Mouse (Mus musculus) myocyte (in vitro differentiated cells): ENCODE results near the gene Zfr2. TPM values are rescaled to one million over a fixed set of nuclear protein-coding genes. Genes with fewer than 3 reads are reported as not detected.

Source experiments
- H3K27me3 ChIP-seq: one replicate; pipeline ENCODE4 v1.6.1; 2011; ENCODE audit not compliant: control insufficient read depth, insufficient read depth, insufficient read length
- H3K36me3 ChIP-seq: one replicate; pipeline ENCODE4 v1.6.1; 2011; ENCODE audit not compliant: control insufficient read depth, insufficient read depth
- H3K4me2 ChIP-seq: one replicate; pipeline ENCODE4 v1.6.1; 2011; ENCODE audit warnings: low read depth, control low read depth
- H3K4me3 ChIP-seq: one replicate; pipeline ENCODE4 v1.5.1; 2011; ENCODE audit warnings: mild to moderate bottlenecking, control low read depth, moderate library complexity
- H3K79me2 ChIP-seq: one replicate; pipeline ENCODE4 v1.6.1; 2011; ENCODE audit not compliant: control insufficient read depth, insufficient read depth
- H3ac ChIP-seq: one replicate; pipeline ENCODE4 v1.6.1; 2011; ENCODE audit not compliant: control insufficient read depth, insufficient read length
- CEBPB ChIP-seq: IDR thresholded peaks from 2 replicates; pipeline ENCODE4 v1.6.1; 2011; ENCODE audit warnings: mild to moderate bottlenecking, moderate library complexity; ENCODE audit not compliant: poor library complexity, insufficient read depth, severe bottlenecking
- E2F4 ChIP-seq: IDR thresholded peaks from one replicate; pipeline ENCODE4 v1.6.1; 2011; ENCODE audit warnings: mild to moderate bottlenecking, control low read depth, moderate library complexity; ENCODE audit not compliant: insufficient read depth
- MAX ChIP-seq: IDR thresholded peaks from one replicate; pipeline ENCODE4 v1.6.1; 2011; ENCODE audit warnings: low read depth, mild to moderate bottlenecking, control low read depth
- MYOD1 ChIP-seq, 3 experiments: IDR thresholded peaks; one replicate each; pipeline ENCODE4 v1.6.1; 2011; ENCODE audit warnings: control low read depth in 2 of 3, low read depth in 2 of 3, mild to moderate bottlenecking in 2 of 3, moderate library complexity in 1 of 3; ENCODE audit not compliant: insufficient read length in 2 of 3, control insufficient read depth in 1 of 3
- MYOG ChIP-seq, 3 experiments: IDR thresholded peaks; one replicate each; pipeline ENCODE4 v1.6.1; 2011; ENCODE audit warnings: control low read depth in 2 of 3, low read depth in 2 of 3, mild to moderate bottlenecking in 2 of 3; ENCODE audit not compliant: insufficient read length in 2 of 3, control insufficient read depth in 1 of 3, insufficient read depth in 1 of 3
- POLR2A ChIP-seq: IDR thresholded peaks from one replicate; pipeline ENCODE4 v1.6.1; 2011; ENCODE audit warnings: low read depth, mild to moderate bottlenecking, control low read depth, moderate library complexity; ENCODE audit not compliant: insufficient read length
- POLR2AphosphoS2 ChIP-seq: IDR thresholded peaks from one replicate; pipeline ENCODE4 v1.6.1; 2011; ENCODE audit warnings: low read depth, control low read depth; ENCODE audit not compliant: insufficient read length
- REST ChIP-seq: IDR thresholded peaks from one replicate; pipeline ENCODE4 v1.6.1; 2011; ENCODE audit warnings: mild to moderate bottlenecking, control low read depth, moderate library complexity; ENCODE audit not compliant: insufficient read depth, insufficient read length
- SRF ChIP-seq: IDR thresholded peaks from one replicate; pipeline ENCODE4 v1.6.1; 2011; ENCODE audit warnings: low read depth; ENCODE audit not compliant: control insufficient read depth, insufficient read length
- TCF12 ChIP-seq: IDR thresholded peaks from one replicate; pipeline ENCODE4 v1.6.1; 2011; ENCODE audit warnings: mild to moderate bottlenecking, control low read depth; ENCODE audit not compliant: poor library complexity, insufficient read depth, severe bottlenecking
- TCF3 ChIP-seq: IDR thresholded peaks from one replicate; pipeline ENCODE4 v1.6.1; 2011; ENCODE audit warnings: low read depth, control low read depth; ENCODE audit not compliant: insufficient read length
- USF1 ChIP-seq: IDR thresholded peaks from one replicate; pipeline ENCODE4 v1.6.1; 2011; ENCODE audit warnings: low read depth, mild to moderate bottlenecking, control low read depth, moderate library complexity
- polyA plus RNA-seq: library from polyadenylated mRNA; unstranded; fragments of >200 nt; fragmentation: generic; extraction: Trizol; gene quantifications from one replicate; pipeline ENCODE4 v1.2.1, GENCODE M21; 2012; ENCODE audit warnings: missing spikeins

Zfr2 gene
- polyA plus RNA-seq, 1 experiment = 2.3 TPM

DNA sequence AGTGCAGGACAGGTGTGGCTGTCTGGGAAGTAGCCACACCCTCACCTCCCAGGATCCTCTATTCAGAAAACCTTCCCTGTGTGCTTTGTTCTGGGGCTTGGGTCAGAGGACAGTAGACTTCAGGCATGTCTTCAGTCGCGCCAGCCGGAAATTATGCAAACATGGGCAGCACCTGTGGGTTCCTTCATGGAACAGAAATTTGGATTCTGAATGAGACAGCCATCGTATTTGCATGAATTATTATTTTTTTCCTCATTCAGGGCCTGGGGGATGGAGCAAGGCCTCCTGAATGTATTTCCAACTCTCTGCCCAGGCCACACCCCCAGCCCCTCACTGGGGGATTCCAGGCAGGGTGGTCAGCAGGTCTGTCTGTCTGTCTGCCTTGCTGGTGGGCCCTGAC is 28.1 kb downstream of the Zfr2 start:
- no peak overlapping the region for H3K4me3 ChIP-seq
- no peak overlapping the region for H3K4me2 ChIP-seq
- H3K36me3 ChIP-seq = no peaks in the 10 kb centered on the region
- peaks cover 16% of the 10 kb centered on the region for H3K79me2 ChIP-seq
- peaks cover 19% of the 10 kb centered on the region for H3K27me3 ChIP-seq
- no peak overlapping the region for H3ac ChIP-seq
- TF ChIP-seq USF1 (no peak), E2F4 (no peak), MAX (no peak), TCF12 (no peak), SRF (no peak), REST (no peak), TCF3 (no peak), POLR2A (no peak), CEBPB (no peak), MYOD1 (IDR thresholded peaks at IDR 0.05; ENCODE audit: control insufficient read depth in 1 of 3, insufficient read length in 2 of 3, low read depth in 2 of 3) (no peak), POLR2AphosphoS2 (no peak), MYOG (IDR thresholded peaks at IDR 0.05; ENCODE audit: control insufficient read depth in 1 of 3, insufficient read depth in 1 of 3, insufficient read length in 2 of 3, low read depth in 2 of 3) (no peak)

DNA sequence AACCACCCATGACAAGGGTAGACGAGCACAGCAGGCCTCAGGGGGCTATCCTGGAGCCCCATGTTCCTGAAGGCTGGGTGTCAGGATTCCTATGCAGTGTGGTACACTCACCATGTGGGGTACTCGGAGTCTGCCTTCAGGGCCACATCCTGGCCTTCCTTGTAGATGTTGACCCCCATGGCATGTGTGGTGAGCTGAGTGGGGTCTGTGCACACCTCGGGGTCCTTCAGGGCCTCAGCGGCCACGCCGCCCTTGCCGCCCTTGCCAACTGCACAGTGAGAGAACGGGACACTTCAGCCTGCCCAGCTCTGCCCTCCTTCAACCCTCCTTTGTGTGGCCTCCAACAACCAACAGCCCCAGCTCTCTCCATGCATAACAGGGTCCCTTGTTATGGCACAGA is 32.6 kb downstream of the Zfr2 start:
- Histone ChIP-seq H3K4me2 (peak overlapping the region; percentile 75), H3K4me3 (peak overlapping the region; percentile 86), H3ac (no peak overlapping the region), H3K27me3 (no peaks in the 10 kb centered on the region), H3K36me3 (no peaks in the 10 kb centered on the region), H3K79me2 (peaks cover 34% of the 10 kb centered on the region)
- TF ChIP-seq TCF3 (no peak), MYOD1 (IDR thresholded peaks at IDR 0.05; ENCODE audit: control insufficient read depth in 1 of 3, insufficient read length in 2 of 3, low read depth in 2 of 3) (no peak), TCF12 (no peak), POLR2A (no peak), MYOG (IDR thresholded peaks at IDR 0.05; ENCODE audit: control insufficient read depth in 1 of 3, insufficient read depth in 1 of 3, insufficient read length in 2 of 3, low read depth in 2 of 3) (no peak), REST (no peak), USF1 (no peak), MAX (no peak)

DNA sequence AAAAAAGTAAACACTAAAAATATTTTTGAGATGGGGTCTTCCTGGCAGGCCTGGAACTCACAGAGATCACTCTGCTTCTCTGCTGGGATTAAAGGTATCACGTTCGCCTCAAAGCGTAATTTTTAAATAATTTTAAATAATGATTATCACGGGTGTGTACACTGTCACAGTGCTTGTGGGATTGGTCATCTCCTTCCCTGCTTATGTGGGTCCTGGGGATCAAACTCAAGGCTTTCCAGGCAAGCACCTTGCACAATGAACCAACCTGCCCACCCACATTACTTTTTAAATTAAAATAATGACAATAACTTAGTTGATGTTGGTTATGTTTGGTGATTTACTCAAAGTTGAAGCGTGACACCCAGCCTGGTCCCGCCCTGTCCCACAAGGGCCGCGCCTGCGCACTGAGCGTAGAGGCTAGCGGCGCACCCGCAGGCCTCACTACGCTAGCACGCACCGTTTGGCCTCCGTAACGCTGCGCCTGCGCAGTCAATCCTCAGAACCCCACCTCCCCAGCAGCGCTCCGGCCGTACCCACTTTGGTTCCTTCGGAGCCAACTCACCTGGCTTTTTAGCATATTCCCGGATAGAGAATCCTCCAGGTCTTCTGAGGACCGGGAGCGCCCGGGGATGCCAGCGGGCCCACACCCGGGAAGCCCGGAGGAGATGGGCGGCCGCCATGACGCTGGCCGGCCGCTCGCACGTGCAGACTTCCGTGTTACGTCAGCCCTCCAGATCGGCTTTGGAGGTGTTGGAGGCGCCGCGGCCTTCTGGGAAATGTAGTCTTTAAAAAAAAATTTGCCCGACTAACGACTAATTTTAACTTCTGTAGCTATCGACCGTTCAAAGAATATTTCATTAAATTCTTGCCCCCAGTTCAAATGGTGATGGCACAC is 33.5 kb downstream of the Zfr2 start, which contains the start of the genes Mrpl54 and Apba3:
Gene Mrpl54, minus strand, starts transcription at position 724 of the 895 bp plus-strand sequence.
Gene Apba3, plus strand, starts transcription at position 750 of the 895 bp plus-strand sequence.
- peaks cover 34% of the 10 kb centered on the region for H3K79me2 ChIP-seq
- H3ac ChIP-seq = peak within 1 kb of the TSS; percentile 26
- H3K27me3 ChIP-seq = no peaks in the 10 kb centered on the region
- no peaks in the 10 kb centered on the region for H3K36me3 ChIP-seq
- peak within 1 kb of the TSS; percentile 75 for H3K4me2 ChIP-seq
- TF ChIP-seq POLR2AphosphoS2 (peak; percentile 86), MYOG (IDR thresholded peaks at IDR 0.05; ENCODE audit: control insufficient read depth in 1 of 3, insufficient read depth in 1 of 3, insufficient read length in 2 of 3, low read depth in 2 of 3) (no peak), POLR2A (peak; percentile 90), REST (no peak), SRF (no peak), MYOD1 (IDR thresholded peaks at IDR 0.05; ENCODE audit: control insufficient read depth in 1 of 3, insufficient read length in 2 of 3, low read depth in 2 of 3) (peak in 1 of 3 experiments; percentile 2), TCF12 (no peak), USF1 (peak; percentile 25), MAX (peak; percentile 29), TCF3 (no peak), E2F4 (no peak), CEBPB (peak; percentile 49; the same call in 1 of the 2 replicates)
- H3K4me3 ChIP-seq = peak within 1 kb of the TSS; percentile 86

DNA sequence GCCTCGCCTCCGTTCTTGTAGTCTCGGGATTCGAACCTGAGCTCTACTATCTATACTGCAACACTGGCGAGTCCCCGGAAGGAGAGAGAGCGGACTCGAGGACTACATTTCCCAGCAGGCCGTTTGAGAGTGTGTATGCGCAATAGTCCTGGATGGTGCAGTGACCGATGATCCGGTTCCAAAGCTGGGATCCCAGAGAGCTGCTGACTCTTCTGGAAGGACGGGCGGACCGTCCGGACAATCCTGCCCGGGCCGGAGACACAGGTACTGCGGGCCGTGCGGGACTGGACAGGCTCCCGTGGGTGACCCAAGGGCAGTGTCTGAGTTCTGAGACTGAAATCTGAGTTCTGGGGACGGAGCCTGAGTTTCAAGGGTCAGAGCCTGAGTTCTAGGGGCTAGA is 35.1 kb downstream of the Zfr2 start:
- Histone ChIP-seq H3K4me3 (peak overlapping the region; percentile 86), H3K27me3 (no peaks in the 10 kb centered on the region), H3K79me2 (peaks cover 34% of the 10 kb centered on the region), H3K4me2 (peak overlapping the region; percentile 86), H3K36me3 (no peaks in the 10 kb centered on the region), H3ac (peak overlapping the region; percentile 26)
- peak; percentile 83 for TF ChIP-seq CEBPB
- no peak for TF ChIP-seq TCF12
- peak; percentile 90 for TF ChIP-seq POLR2A
- TF ChIP-seq POLR2AphosphoS2 = peak; percentile 93

DNA sequence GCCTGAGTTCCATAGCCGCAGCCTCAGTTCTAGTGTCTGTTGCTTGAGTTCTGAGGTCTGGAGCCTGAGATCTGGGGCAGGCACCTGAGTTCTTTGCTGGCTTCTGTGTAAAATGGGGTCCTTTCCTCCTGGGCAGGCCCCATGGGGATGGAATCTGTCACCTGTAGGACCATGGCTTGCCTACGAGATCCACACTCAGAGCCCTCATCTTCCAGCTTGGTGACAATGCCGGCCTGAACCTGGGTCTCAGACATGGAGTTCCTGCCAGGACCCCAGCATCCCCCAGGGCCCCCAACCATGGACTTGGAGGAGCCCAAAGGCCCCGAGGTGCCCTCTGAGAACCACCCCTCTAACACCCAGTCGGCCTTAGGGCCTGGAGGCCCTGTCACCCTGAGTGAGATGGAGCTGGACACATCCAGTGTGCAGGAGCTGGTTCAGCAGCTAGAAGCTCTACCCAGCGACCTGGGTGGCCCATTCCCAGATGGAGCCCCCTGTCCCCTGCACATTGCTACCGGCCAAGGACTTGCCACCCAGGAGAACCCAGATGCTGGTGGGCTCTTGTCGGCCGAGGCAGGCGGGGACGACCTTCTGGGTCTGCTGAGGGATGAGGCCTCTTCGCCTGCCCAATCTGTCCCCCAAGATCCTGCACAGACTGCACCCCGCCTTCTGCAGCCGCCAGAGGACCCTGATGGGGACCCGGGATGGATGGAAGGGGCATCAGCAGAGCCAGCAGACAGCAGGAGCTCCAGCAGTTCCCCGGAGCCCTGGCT is 35.9 kb downstream of the Zfr2 start:
- Histone ChIP-seq H3K36me3 (no peaks in the 10 kb centered on the region), H3K79me2 (peaks cover 34% of the 10 kb centered on the region), H3ac (peak overlapping the region; percentile 26), H3K4me2 (peak overlapping the region; percentile 86), H3K4me3 (peak overlapping the region; percentile 86), H3K27me3 (no peaks in the 10 kb centered on the region)
- no peak for TF ChIP-seq MYOG (IDR thresholded peaks at IDR 0.05; ENCODE audit: control insufficient read depth in 1 of 3, insufficient read depth in 1 of 3, insufficient read length in 2 of 3, low read depth in 2 of 3)
- TF ChIP-seq MAX = no peak
- no peak for TF ChIP-seq TCF3
- no peak for TF ChIP-seq E2F4
- TF ChIP-seq MYOD1 (IDR thresholded peaks at IDR 0.05; ENCODE audit: control insufficient read depth in 1 of 3, insufficient read length in 2 of 3, low read depth in 2 of 3) = no peak
- no peak for TF ChIP-seq CEBPB
- TF ChIP-seq USF1 = no peak
- no peak for TF ChIP-seq TCF12
- no peak for TF ChIP-seq POLR2A
- TF ChIP-seq REST = no peak
- no peak for TF ChIP-seq POLR2AphosphoS2
